Mouse (Mus musculus) stomach, postnatal 0 days (tissue): ENCODE data around the gene Wdr60. TPM values are rescaled to one million over a fixed set of nuclear protein-coding genes. Genes with fewer than 3 reads are reported as not detected.

Source experiments
- ATAC-seq: fragments of 200-750 bp; cut with Nextera tagmentation; 2 replicates; pipeline ENCODE4 v1.8.0; 2017; ENCODE audit not compliant: low FRiP score, low TSS enrichment
- DNase-seq: peaks from one replicate; pipeline ENCODE4 v3.0.0-alpha.2; 2016; ENCODE audit warnings: low spot score
- H3K27ac ChIP-seq: fragments of 300-500 bp; sonication (generic); replicated peaks from 2 replicates; pipeline ENCODE4 v1.5.1; 2014; ENCODE audit warnings: mild to moderate bottlenecking, control low read depth
- H3K27me3 ChIP-seq: fragments of 300-500 bp; sonication (generic); 2 replicates; pipeline ENCODE4 v1.6.1; 2014; ENCODE audit warnings: low read length; ENCODE audit not compliant: control insufficient read depth, insufficient read depth
- H3K36me3 ChIP-seq: fragments of 300-500 bp; sonication (generic); 2 replicates; pipeline ENCODE4 v1.6.1; 2014; ENCODE audit warnings: low read length, mixed read lengths; ENCODE audit not compliant: control insufficient read depth, insufficient read depth
- H3K4me1 ChIP-seq: fragments of 300-500 bp; sonication (generic); replicated peaks from 2 replicates; pipeline ENCODE4 v1.6.1; 2014; ENCODE audit warnings: antibody characterized with exemption; ENCODE audit not compliant: control insufficient read depth, insufficient read depth
- H3K4me2 ChIP-seq: fragments of 300-500 bp; sonication (generic); replicated peaks from 2 replicates; pipeline ENCODE4 v1.6.1; 2014; ENCODE audit warnings: low read depth, mild to moderate bottlenecking, control low read depth, moderate library complexity
- H3K4me3 ChIP-seq: fragments of 300-500 bp; sonication (generic); 2 replicates; pipeline ENCODE4 v1.5.1; 2014; ENCODE audit warnings: low read depth, low read length, control low read depth
- H3K9ac ChIP-seq: fragments of 300-500 bp; sonication (generic); 2 replicates; pipeline ENCODE4 v1.6.1; 2014; ENCODE audit warnings: mild to moderate bottlenecking, low read length, control low read depth, mixed read lengths
- H3K9me3 ChIP-seq: fragments of 300-500 bp; sonication (generic); 2 replicates; pipeline ENCODE4 v1.6.1; 2016; ENCODE audit warnings: low read length; ENCODE audit not compliant: control insufficient read depth
- CTCF ChIP-seq: IDR thresholded peaks from 2 replicates; pipeline ENCODE4 v1.5.1; 2016; ENCODE audit warnings: antibody characterized with exemption, low read depth, mild to moderate bottlenecking, moderate library complexity
- EP300 ChIP-seq: optimal IDR thresholded peaks from 2 replicates; pipeline ENCODE3; 2016; ENCODE audit warnings: antibody characterized with exemption
- WGBS: fragments of 180-500 bp; shearing (Covaris S2); extraction: QIAGEN DNeasy Blood & Tissue Kit; methylation state at CpG from one replicate; pipeline ENCODE4 v1.1.7; 2014; 5-methylcytosine and 5-hydroxymethylcytosine counted together
- polyA plus RNA-seq: library from polyadenylated mRNA; unstranded; fragments of >200 nt; fragmentation: Nextera tagmentation; extraction: Ambion mirVana; gene quantifications from 2 replicates; pipeline ENCODE4 v1.2.1, GENCODE M21; 2015

Wdr60 gene
- polyA plus RNA-seq, 1 experiment from 2014 or later, result 8.5 TPM

DNA sequence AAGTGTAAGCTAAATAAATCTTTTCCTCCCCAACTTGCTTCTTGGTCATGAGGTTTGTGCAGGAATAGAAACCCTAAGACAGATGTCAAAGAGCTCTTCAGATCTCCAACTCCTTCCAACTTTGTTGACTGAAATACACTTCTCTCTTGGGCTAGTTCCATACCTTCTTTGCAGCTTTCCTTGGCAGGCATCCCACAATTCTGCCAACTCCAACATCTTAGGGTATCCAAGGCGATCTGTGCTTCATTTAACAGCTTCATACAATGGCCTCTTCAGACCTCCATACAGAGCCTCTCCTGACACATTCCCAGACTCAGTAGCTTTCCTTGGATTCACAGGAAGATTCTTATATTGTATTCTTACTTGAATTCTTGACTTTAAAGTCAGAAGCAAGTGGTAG is 10.9 kb upstream of the Wdr60 start:
- 64% methylated on average over 1 of the region's 1 CpGs for WGBS
- DNase-seq (no peak), ATAC-seq (no peak)
- H3K4me1 ChIP-seq, result no peaks in the 10 kb centered on the region
- H3K27me3 ChIP-seq, result no peaks in the 10 kb centered on the region
- no peaks in the 10 kb centered on the region for H3K36me3 ChIP-seq
- no peak overlapping the region for H3K27ac ChIP-seq
- no peak overlapping the region for H3K4me3 ChIP-seq
- no peak overlapping the region for H3K4me2 ChIP-seq
- no peak for TF ChIP-seq CTCF
- H3K9me3 ChIP-seq, result no peaks in the 10 kb centered on the region
- no peak overlapping the region for H3K9ac ChIP-seq

DNA sequence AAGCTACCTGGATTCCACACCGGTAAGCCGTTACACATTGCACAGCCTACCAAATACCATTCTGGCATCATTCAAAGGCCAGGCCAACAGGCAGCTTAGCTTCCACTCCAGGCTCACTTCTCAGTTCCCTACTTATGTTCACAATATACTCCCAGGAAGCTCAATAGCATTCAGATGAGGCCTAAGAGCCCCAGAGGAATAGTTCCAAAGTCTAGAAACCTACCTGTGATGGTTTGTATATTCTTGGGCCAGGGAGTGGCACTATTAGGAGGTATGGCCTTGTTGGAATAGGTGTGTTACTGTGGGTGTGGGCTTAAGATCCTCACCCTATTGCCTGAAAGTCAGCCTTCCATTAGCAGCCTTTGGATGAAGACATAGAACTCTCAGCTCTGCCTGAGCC is 8.2 kb upstream of the Wdr60 start:
- ATAC-seq (no peak), DNase-seq (no peak)
- H3K9me3 ChIP-seq, result no peaks in the 10 kb centered on the region
- no peaks in the 10 kb centered on the region for H3K27me3 ChIP-seq
- H3K27ac ChIP-seq, result no peak overlapping the region
- no peak overlapping the region for H3K4me2 ChIP-seq
- H3K36me3 ChIP-seq, result no peaks in the 10 kb centered on the region
- WGBS, result 90% methylated on average over 2 of the region's 2 CpGs
- TF ChIP-seq EP300, result no peak
- TF ChIP-seq CTCF, result no peak
- no peak overlapping the region for H3K4me3 ChIP-seq
- no peak overlapping the region for H3K9ac ChIP-seq
- H3K4me1 ChIP-seq, result no peaks in the 10 kb centered on the region

- no peak overlapping the region for H3K9ac ChIP-seq
- DNase-seq (no peak), ATAC-seq (no peak)
- no peaks in the 10 kb centered on the region for H3K9me3 ChIP-seq
- H3K4me1 ChIP-seq, result no peaks in the 10 kb centered on the region
- no peak overlapping the region for H3K27ac ChIP-seq
- no peak overlapping the region for H3K4me3 ChIP-seq
- H3K36me3 ChIP-seq, result no peaks in the 10 kb centered on the region
- TF ChIP-seq EP300 (no peak), CTCF (no peak)
- no peaks in the 10 kb centered on the region for H3K27me3 ChIP-seq
- no peak overlapping the region for H3K4me2 ChIP-seq
- WGBS, result 63% methylated on average over 1 of the region's 1 CpGs
Observed at GRCm38 (mm10) chr12:116270538-116270937, 7.7 kb upstream of the Wdr60 start.

DNA sequence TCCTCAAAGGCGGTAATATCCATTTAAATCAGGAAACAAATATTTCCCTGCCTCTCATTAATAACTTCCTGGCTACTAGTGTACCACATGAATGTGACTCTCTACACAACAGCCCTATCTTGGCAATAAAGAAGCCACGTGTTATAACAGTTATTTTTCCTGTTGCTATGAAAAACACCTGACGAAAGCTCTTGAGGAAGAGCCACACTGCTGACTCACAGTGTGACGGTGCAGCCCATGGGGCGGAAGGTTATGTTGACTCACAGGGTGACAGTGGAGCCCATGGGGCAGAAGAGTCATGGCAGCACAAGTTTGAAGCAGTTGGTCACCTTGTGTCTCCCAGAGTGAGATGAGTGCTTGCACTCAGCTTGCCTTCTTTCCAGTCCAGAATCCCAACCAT is 6.6 kb upstream of the Wdr60 start:
- Histone ChIP-seq H3K27ac (no peak overlapping the region), H3K4me1 (no peaks in the 10 kb centered on the region), H3K4me2 (no peak overlapping the region), H3K36me3 (no peaks in the 10 kb centered on the region), H3K4me3 (no peak overlapping the region), H3K9ac (no peak overlapping the region), H3K9me3 (no peaks in the 10 kb centered on the region), H3K27me3 (no peaks in the 10 kb centered on the region)
- no peak for TF ChIP-seq EP300
- TF ChIP-seq CTCF, result no peak
- WGBS, result 47% methylated on average over 5 of the region's 5 CpGs
- DNase-seq (peak; percentile 45), ATAC-seq (peak; percentile 93)

- Histone ChIP-seq H3K27ac (no peak overlapping the region), H3K4me2 (no peak overlapping the region), H3K9me3 (no peaks in the 10 kb centered on the region), H3K36me3 (no peaks in the 10 kb centered on the region), H3K9ac (no peak overlapping the region), H3K27me3 (no peaks in the 10 kb centered on the region), H3K4me1 (no peaks in the 10 kb centered on the region), H3K4me3 (no peak overlapping the region)
- TF ChIP-seq EP300 (no peak), CTCF (no peak)
- ATAC-seq, result no peak
- DNase-seq, result no peak
- whole genome bisulfite sequencing, result 78% methylated on average over 2 of the region's 2 CpGs
Observed at GRCm38 (mm10) chr12:116265275-116265674, 2.5 kb upstream of the Wdr60 start.

GRCm38 (mm10) chr12:116264756-116265155 is 1.9 kb upstream of the Wdr60 start:
- Histone ChIP-seq H3K9ac (no peak overlapping the region), H3K27ac (no peak overlapping the region), H3K4me1 (no peaks in the 10 kb centered on the region), H3K4me3 (no peak overlapping the region), H3K27me3 (no peaks in the 10 kb centered on the region), H3K36me3 (no peaks in the 10 kb centered on the region), H3K9me3 (no peaks in the 10 kb centered on the region), H3K4me2 (no peak overlapping the region)
- TF ChIP-seq EP300 (no peak), CTCF (no peak)
- no peak for ATAC-seq
- WGBS, result 88% methylated on average over 2 of the region's 2 CpGs
- DNase-seq, result no peak
